ENCODE assay signal across 6 mouse cellular contexts in the genomic region with DNA sequence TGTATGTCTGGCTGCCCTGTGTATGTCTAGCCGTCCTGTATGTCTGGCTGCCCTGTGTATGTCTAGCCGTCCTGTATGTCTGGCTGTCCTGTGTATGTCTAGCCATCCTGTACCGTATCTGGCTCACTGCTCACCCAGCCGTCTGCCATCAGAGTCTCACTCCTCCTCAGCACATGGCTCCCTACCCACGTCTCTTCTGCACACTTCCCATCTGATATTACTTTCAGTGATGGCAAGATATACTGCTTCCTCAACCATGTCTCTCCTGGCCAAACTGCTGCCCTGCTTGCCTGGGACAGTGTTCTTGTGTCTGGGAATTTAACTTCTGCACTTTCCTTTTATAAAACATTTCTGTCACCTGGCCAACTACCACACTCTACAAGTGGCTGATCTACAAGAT.
"Had no signal": no experiment of that assay in that cellular context is flagged by ENCODE, and none has a peak within 500 bp of the region (broad histone marks: within the 10 kb centered on the region; RNA-seq: fewer than 3 reads in every experiment).

No protein-coding gene starts in this region.

- DNase-seq: kidney, adult 11 months; kidney, postnatal 14 days; lung, postnatal 14 days; midbrain, embryonic 14.5 days had no signal

- ATAC-seq: hindbrain, embryonic 16.5 days; liver, embryonic 12.5 days had no signal
